Mouse (Mus musculus) hindbrain, postnatal 0 days (tissue): ENCODE measurements around the gene Galnt18. TPM values are rescaled to one million over a fixed set of nuclear protein-coding genes. Genes with fewer than 3 reads are reported as not detected.

ENCODE experiments used
- ATAC-seq: fragments of 200-750 bp; cut with Nextera tagmentation; 2 replicates; pipeline ENCODE4 v1.8.0; 2017; ENCODE audit warnings: mild to moderate bottlenecking, moderate TSS enrichment, moderate library complexity
- DNase-seq: peaks from one replicate; pipeline ENCODE4 v3.0.0-alpha.2; 2015; ENCODE audit warnings: low spot score
- H3K27ac ChIP-seq: fragments of 300-500 bp; sonication (generic); 2 replicates; pipeline ENCODE4 v1.5.1; 2014; ENCODE audit warnings: mild to moderate bottlenecking
- H3K27me3 ChIP-seq: fragments of 300-500 bp; sonication (generic); 2 replicates; pipeline ENCODE4 v1.6.1; 2014; ENCODE audit warnings: low read length, mixed read lengths; ENCODE audit not compliant: insufficient read depth
- H3K36me3 ChIP-seq: fragments of 300-500 bp; sonication (generic); 2 replicates; pipeline ENCODE4 v1.6.1; 2014; ENCODE audit warnings: low read length, mixed read lengths; ENCODE audit not compliant: insufficient read depth
- H3K4me1 ChIP-seq: fragments of 300-500 bp; sonication (generic); 2 replicates; pipeline ENCODE4 v1.6.1; 2014; ENCODE audit warnings: antibody characterized with exemption, low read length, mixed read lengths; ENCODE audit not compliant: insufficient read depth
- H3K4me2 ChIP-seq: fragments of 300-500 bp; sonication (generic); 2 replicates; pipeline ENCODE4 v1.6.1; 2014; ENCODE audit warnings: low read depth, mild to moderate bottlenecking, low read length, moderate library complexity, mixed read lengths
- H3K4me3 ChIP-seq: fragments of 300-500 bp; sonication (generic); 2 replicates; pipeline ENCODE4 v1.5.1; 2014; ENCODE audit warnings: low read length
- H3K9ac ChIP-seq: fragments of 300-500 bp; sonication (generic); replicated peaks from 2 replicates; pipeline ENCODE4 v1.6.1; 2014; ENCODE audit warnings: mild to moderate bottlenecking, low read length, moderate library complexity, mixed read lengths
- H3K9me3 ChIP-seq: fragments of 300-500 bp; sonication (generic); 2 replicates; pipeline ENCODE4 v1.6.1; 2016; ENCODE audit warnings: low read length, mixed read lengths
- CTCF ChIP-seq: IDR thresholded peaks from 2 replicates; pipeline ENCODE4 v1.5.1; 2016; ENCODE audit warnings: antibody characterized with exemption, control low read depth, low read depth
- WGBS: fragments of 180-500 bp; shearing (Covaris S2); extraction: QIAGEN DNeasy Blood & Tissue Kit; methylation state at CpG from one replicate; pipeline ENCODE4 v1.1.7; 2014; 5-methylcytosine and 5-hydroxymethylcytosine counted together
- polyA plus RNA-seq: library from polyadenylated mRNA; unstranded; fragments of >200 nt; fragmentation: Nextera tagmentation; extraction: Ambion mirVana; gene quantifications from 2 replicates; pipeline ENCODE4 v1.2.1, GENCODE M21; 2015
- total RNA-seq: library from RNA; depleted of rRNA; stranded (reverse); fragments of >200 nt; gene quantifications from 2 replicates; pipeline ENCODE4 v1.2.3, GENCODE M21; 2014

Gene Galnt18
- total and polyA plus RNA-seq, 2 experiments from 2014 or later: 15.8 to 22.7 TPM

- H3K4me2 ChIP-seq: no peak overlapping the region
- ATAC-seq (peak; percentile 84), DNase-seq (peak; percentile 68)
- no peaks in the 10 kb centered on the region for H3K9me3 ChIP-seq
- H3K36me3 ChIP-seq: no peaks in the 10 kb centered on the region
- no peak overlapping the region for H3K9ac ChIP-seq
- 57% methylated on average over 8 of the region's 8 CpGs for WGBS
- H3K27ac ChIP-seq: 0 out of 2 replicates have a peak overlapping the region, but pooled peaks have one; percentile 36
- TF ChIP-seq CTCF: no peak
- no peak overlapping the region for H3K4me3 ChIP-seq
- H3K4me1 ChIP-seq: peaks cover 4% of the 10 kb centered on the region; the same call in 1 of the 2 replicates
- no peaks in the 10 kb centered on the region for H3K27me3 ChIP-seq
Measured at GRCm38 (mm10) chr7:111655002-111655401, 124.8 kb downstream of the Galnt18 start.

- Histone ChIP-seq H3K4me2 (no peak overlapping the region), H3K9me3 (no peaks in the 10 kb centered on the region), H3K4me1 (peaks cover 4% of the 10 kb centered on the region; the same call in 1 of the 2 replicates), H3K9ac (no peak overlapping the region), H3K27ac (peak overlapping the region; percentile 36; the same call in 1 of the 2 replicates), H3K4me3 (no peak overlapping the region), H3K36me3 (no peaks in the 10 kb centered on the region), H3K27me3 (no peaks in the 10 kb centered on the region)
- no peak for TF ChIP-seq CTCF
- no peak for ATAC-seq
- DNase-seq: peak; percentile 25
Measured at GRCm38 (mm10) chr7:111654526-111654925, 125.3 kb downstream of the Galnt18 start.

DNA sequence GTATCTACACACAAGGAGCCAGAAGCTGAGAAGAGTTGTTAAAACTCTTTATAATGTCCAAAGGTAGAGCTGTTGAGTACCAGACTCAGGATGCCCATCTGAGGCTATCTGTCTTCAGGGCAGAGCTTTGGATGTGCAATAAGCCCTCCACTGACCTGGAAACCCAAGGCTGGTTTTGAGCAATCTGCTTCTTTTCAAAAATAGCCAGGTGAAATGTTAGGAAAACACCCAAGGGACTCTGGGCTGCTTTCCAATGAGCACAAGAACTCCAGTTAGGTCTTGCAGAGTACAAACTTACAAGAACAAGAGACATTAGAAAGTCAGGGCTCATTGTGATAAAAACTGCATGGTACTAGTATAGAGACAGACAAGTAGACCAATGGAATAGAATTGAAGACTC, 135.4 kb downstream of the Galnt18 start:
- ATAC-seq (no peak), DNase-seq (no peak)
- no peak overlapping the region for H3K4me3 ChIP-seq
- H3K9ac ChIP-seq: no peak overlapping the region
- H3K9me3 ChIP-seq: no peaks in the 10 kb centered on the region
- no peak overlapping the region for H3K4me2 ChIP-seq
- H3K4me1 ChIP-seq: no peaks in the 10 kb centered on the region
- H3K27ac ChIP-seq: no peak overlapping the region
- H3K27me3 ChIP-seq: no peaks in the 10 kb centered on the region
- no peaks in the 10 kb centered on the region for H3K36me3 ChIP-seq
- no peak for TF ChIP-seq CTCF

DNA sequence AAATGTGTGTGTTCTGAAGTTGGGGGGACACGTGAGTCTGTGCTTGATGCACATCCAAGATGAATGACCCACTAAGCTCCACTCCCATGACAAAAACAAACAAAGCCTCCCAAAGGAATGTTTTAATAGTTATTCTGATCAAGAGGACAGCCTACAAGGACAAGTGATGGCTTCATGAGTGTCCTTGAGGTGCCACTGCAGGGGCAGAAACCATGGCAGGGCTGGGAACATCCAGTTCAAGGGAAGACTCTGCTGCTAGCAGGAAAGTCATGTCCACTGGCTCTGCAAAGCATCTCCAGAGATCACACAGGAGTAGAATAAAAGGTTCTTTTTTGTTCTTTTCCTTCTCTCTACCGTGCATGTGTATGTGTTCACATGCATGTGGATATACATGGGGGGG, 140.9 kb downstream of the Galnt18 start:
- H3K9ac ChIP-seq: no peak overlapping the region
- H3K36me3 ChIP-seq: no peaks in the 10 kb centered on the region
- H3K4me1 ChIP-seq: no peaks in the 10 kb centered on the region
- WGBS: 82% methylated on average over 2 of the region's 2 CpGs
- H3K4me3 ChIP-seq: no peak overlapping the region
- ATAC-seq: no peak
- no peaks in the 10 kb centered on the region for H3K27me3 ChIP-seq
- H3K4me2 ChIP-seq: no peak overlapping the region
- no peak for TF ChIP-seq CTCF
- H3K27ac ChIP-seq: no peak overlapping the region
- no peaks in the 10 kb centered on the region for H3K9me3 ChIP-seq
- DNase-seq: no peak

DNA sequence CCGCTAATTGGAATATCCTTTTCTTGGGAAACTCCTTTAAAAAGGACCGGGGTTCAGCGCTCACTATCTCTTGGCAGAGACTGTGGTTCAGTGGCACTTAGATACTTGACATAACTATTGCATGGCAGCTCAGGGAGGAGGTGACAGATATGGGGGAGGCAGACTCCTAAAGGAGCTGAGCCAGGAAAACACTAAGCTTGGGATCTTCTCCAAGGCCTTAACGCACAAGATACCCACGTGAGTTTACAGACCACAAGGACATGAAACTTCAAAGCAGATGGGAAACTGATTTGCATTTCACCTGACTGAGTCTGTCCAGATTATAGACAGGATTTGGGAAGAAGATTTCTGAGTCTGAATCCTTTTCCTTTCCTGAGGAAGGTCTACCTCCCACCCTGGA, 141.3 kb downstream of the Galnt18 start:
- Histone ChIP-seq H3K9ac (no peak overlapping the region), H3K4me3 (no peak overlapping the region), H3K9me3 (no peaks in the 10 kb centered on the region), H3K4me1 (peaks cover under 1% of the 10 kb centered on the region; the same call in 1 of the 2 replicates), H3K36me3 (no peaks in the 10 kb centered on the region), H3K27ac (no peak overlapping the region), H3K4me2 (no peak overlapping the region), H3K27me3 (no peaks in the 10 kb centered on the region)
- DNase-seq (no peak), ATAC-seq (no peak)
- TF ChIP-seq CTCF: no peak
- 67% methylated on average over 5 of the region's 5 CpGs for WGBS

GRCm38 (mm10) chr7:111637866-111638448, 141.8 kb downstream of the Galnt18 start:
- no peak for TF ChIP-seq CTCF
- DNase-seq (no peak), ATAC-seq (no peak)
- 63% methylated on average over 2 of the region's 2 CpGs for WGBS
- H3K9ac ChIP-seq: no peak overlapping the region
- H3K4me2 ChIP-seq: no peak overlapping the region
- no peaks in the 10 kb centered on the region for H3K36me3 ChIP-seq
- no peak overlapping the region for H3K4me3 ChIP-seq
- H3K27ac ChIP-seq: no peak overlapping the region
- H3K27me3 ChIP-seq: no peaks in the 10 kb centered on the region
- H3K4me1 ChIP-seq: peaks cover 5% of the 10 kb centered on the region; the same call in 1 of the 2 replicates
- H3K9me3 ChIP-seq: no peaks in the 10 kb centered on the region

- DNase-seq (no peak), ATAC-seq (no peak)
- 77% methylated on average over 5 of the region's 5 CpGs for WGBS
- no peaks in the 10 kb centered on the region for H3K9me3 ChIP-seq
- no peaks in the 10 kb centered on the region for H3K27me3 ChIP-seq
- H3K4me2 ChIP-seq: no peak overlapping the region
- no peak overlapping the region for H3K9ac ChIP-seq
- H3K4me1 ChIP-seq: peaks cover 5% of the 10 kb centered on the region; the same call in 1 of the 2 replicates
- H3K36me3 ChIP-seq: no peaks in the 10 kb centered on the region
- H3K27ac ChIP-seq: no peak overlapping the region
- TF ChIP-seq CTCF: no peak
- H3K4me3 ChIP-seq: no peak overlapping the region
Measured at GRCm38 (mm10) chr7:111636503-111636902, 143.3 kb downstream of the Galnt18 start.
